Mouse (Mus musculus) lung, postnatal 0 days (tissue): Measurements from ENCODE around the gene Muc3. TPM values are rescaled to one million over a fixed set of nuclear protein-coding genes. Genes with fewer than 3 reads are reported as not detected.
A peak's percentile ranks its signal among the peaks of the same experiment; 100 is the strongest.

Experiments
- ATAC-seq: fragments of 200-750 bp; cut with Nextera tagmentation; 2 replicates; pipeline ENCODE4 v1.8.0; 2017; ENCODE audit warnings: moderate library complexity
- DNase-seq: peaks from one replicate; pipeline ENCODE4 v3.0.0-alpha.2; 2016; ENCODE audit warnings: low spot score
- H3K27ac ChIP-seq: fragments of 300-500 bp; sonication (generic); 2 replicates; pipeline ENCODE4 v1.5.1; 2014; ENCODE audit warnings: antibody characterized with exemption, mild to moderate bottlenecking, low read length, mixed read lengths
- H3K27me3 ChIP-seq: fragments of 300-500 bp; sonication (generic); replicated peaks from 2 replicates; pipeline ENCODE4 v1.6.1; 2014; ENCODE audit warnings: low read length, mixed read lengths; ENCODE audit not compliant: insufficient read depth
- H3K36me3 ChIP-seq: fragments of 300-500 bp; sonication (generic); 2 replicates; pipeline ENCODE4 v1.6.1; 2014; ENCODE audit warnings: low read length, mixed read lengths; ENCODE audit not compliant: insufficient read depth
- H3K4me1 ChIP-seq: fragments of 300-500 bp; sonication (generic); 2 replicates; pipeline ENCODE4 v1.6.1; 2014; ENCODE audit warnings: antibody characterized with exemption, low read depth, low read length, mixed read lengths; ENCODE audit not compliant: insufficient read depth
- H3K4me2 ChIP-seq: fragments of 300-500 bp; sonication (generic); replicated peaks from 2 replicates; pipeline ENCODE4 v1.6.1; 2014; ENCODE audit warnings: low read depth, mild to moderate bottlenecking, low read length, moderate library complexity, mixed read lengths
- H3K4me3 ChIP-seq: fragments of 300-500 bp; sonication (generic); 2 replicates; pipeline ENCODE4 v1.5.1; 2014; ENCODE audit warnings: low read depth, low read length
- H3K9ac ChIP-seq: fragments of 300-500 bp; sonication (generic); replicated peaks from 2 replicates; pipeline ENCODE4 v1.6.1; 2014; ENCODE audit warnings: low read depth, mild to moderate bottlenecking
- H3K9me3 ChIP-seq: fragments of 300-500 bp; sonication (generic); 2 replicates; pipeline ENCODE4 v1.6.1; 2016; ENCODE audit warnings: low read length, mixed read lengths
- CTCF ChIP-seq: IDR thresholded peaks from 2 replicates; pipeline ENCODE4 v1.5.1; 2016; ENCODE audit warnings: antibody characterized with exemption, mild to moderate bottlenecking
- EP300 ChIP-seq: IDR thresholded peaks from 2 replicates; pipeline ENCODE4 v1.6.1; 2016; ENCODE audit warnings: antibody characterized with exemption, mild to moderate bottlenecking, control low read depth
- WGBS: fragments of 180-500 bp; shearing (Covaris S2); extraction: QIAGEN DNeasy Blood & Tissue Kit; methylation state at CpG from one replicate; pipeline ENCODE4 v1.1.7; 2014; 5-methylcytosine and 5-hydroxymethylcytosine counted together
- polyA plus RNA-seq: library from polyadenylated mRNA; unstranded; fragments of >200 nt; fragmentation: Nextera tagmentation; extraction: Ambion mirVana; gene quantifications from 2 replicates; pipeline ENCODE4 v1.2.1, GENCODE M21; 2015

The Muc3 gene
- polyA plus RNA-seq, 1 experiment from 2014 or later = not detected

GRCm38 (mm10) chr5:137108111-137108510 is 41.0 kb downstream of the Muc3 start:
- Histone ChIP-seq H3K27me3 (no peaks in the 10 kb centered on the region), H3K4me3 (no peak overlapping the region), H3K36me3 (peaks cover 3% of the 10 kb centered on the region), H3K4me1 (peaks cover 2% of the 10 kb centered on the region; the same call in 1 of the 2 replicates), H3K4me2 (no peak overlapping the region), H3K27ac (no peak overlapping the region), H3K9me3 (no peaks in the 10 kb centered on the region), H3K9ac (no peak overlapping the region)
- 62% methylated on average over 6 of the region's 6 CpGs for WGBS
- ATAC-seq (no peak), DNase-seq (no peak)
- TF ChIP-seq CTCF (no peak), EP300 (no peak)

- WGBS = 70% methylated on average over 8 of the region's 8 CpGs
- Histone ChIP-seq H3K27ac (no peak overlapping the region), H3K9me3 (no peaks in the 10 kb centered on the region), H3K4me1 (peaks cover 2% of the 10 kb centered on the region; the same call in 1 of the 2 replicates), H3K4me2 (no peak overlapping the region), H3K9ac (no peak overlapping the region), H3K36me3 (no peaks in the 10 kb centered on the region), H3K27me3 (no peaks in the 10 kb centered on the region), H3K4me3 (no peak overlapping the region)
- TF ChIP-seq CTCF (no peak), EP300 (no peak)
- no peak for DNase-seq
- no peak for ATAC-seq
Measured at GRCm38 (mm10) chr5:137107670-137108069, 41.5 kb downstream of the Muc3 start.

GRCm38 (mm10) chr5:137107024-137107423 is 42.1 kb downstream of the Muc3 start:
- peak overlapping the region; percentile 14; the same call in 1 of the 2 replicates for H3K4me2 ChIP-seq
- 3% methylated on average over 6 of the region's 6 CpGs for WGBS

GRCm38 (mm10) chr5:137106434-137106833 is 42.7 kb downstream of the Muc3 start:
- WGBS = 63% methylated on average over 4 of the region's 4 CpGs
- Histone ChIP-seq H3K36me3 (no peaks in the 10 kb centered on the region), H3K27me3 (no peaks in the 10 kb centered on the region), H3K27ac (no peak overlapping the region), H3K4me1 (peaks cover 2% of the 10 kb centered on the region; the same call in 1 of the 2 replicates), H3K9me3 (no peaks in the 10 kb centered on the region), H3K9ac (no peak overlapping the region), H3K4me2 (peak overlapping the region; percentile 14; the same call in 1 of the 2 replicates), H3K4me3 (no peak overlapping the region)
- peak; percentile 37 for ATAC-seq
- TF ChIP-seq EP300 = no peak
- peak; percentile 63 for DNase-seq

More at GRCm38 (mm10) chr5:137107024-137107423, 42.1 kb downstream of the Muc3 start:
- ATAC-seq = peak; percentile 61
- Histone ChIP-seq H3K36me3 (no peaks in the 10 kb centered on the region), H3K27ac (no peak overlapping the region), H3K27me3 (no peaks in the 10 kb centered on the region), H3K9me3 (no peaks in the 10 kb centered on the region), H3K4me1 (peaks cover 2% of the 10 kb centered on the region; the same call in 1 of the 2 replicates), H3K4me3 (no peak overlapping the region), H3K9ac (no peak overlapping the region)
- DNase-seq = peak; percentile 89
- peak; percentile 37; the same call in 1 of the 2 replicates for TF ChIP-seq EP300
- peak; percentile 94 for TF ChIP-seq CTCF

- no peak overlapping the region for H3K4me2 ChIP-seq
- no peaks in the 10 kb centered on the region for H3K9me3 ChIP-seq
- TF ChIP-seq CTCF = peak; percentile 9; the same call in 1 of the 2 replicates
- no peak for TF ChIP-seq EP300
- no peak overlapping the region for H3K4me3 ChIP-seq
- no peaks in the 10 kb centered on the region for H3K36me3 ChIP-seq
- H3K9ac ChIP-seq = no peak overlapping the region
- no peaks in the 10 kb centered on the region for H3K27me3 ChIP-seq
- WGBS = 81% methylated on average over 2 of the region's 2 CpGs
- H3K4me1 ChIP-seq = no peaks in the 10 kb centered on the region
- no peak for ATAC-seq
- no peak overlapping the region for H3K27ac ChIP-seq
- no peak for DNase-seq
Measured at GRCm38 (mm10) chr5:137103969-137104368, 45.2 kb downstream of the Muc3 start.

GRCm38 (mm10) chr5:137102575-137103522 is 46.3 kb downstream of the Muc3 start:
- DNase-seq (peak; percentile 72), ATAC-seq (peak; percentile 63)
- no peaks in the 10 kb centered on the region for H3K9me3 ChIP-seq
- no peak overlapping the region for H3K4me2 ChIP-seq
- no peaks in the 10 kb centered on the region for H3K4me1 ChIP-seq
- H3K27me3 ChIP-seq = no peaks in the 10 kb centered on the region
- H3K4me3 ChIP-seq = no peak overlapping the region
- no peaks in the 10 kb centered on the region for H3K36me3 ChIP-seq
- TF ChIP-seq EP300 (peak; percentile 33; the same call in 1 of the 2 replicates), CTCF (no peak)
- WGBS = 55% methylated on average over 28 of the region's 28 CpGs
- no peak overlapping the region for H3K27ac ChIP-seq
- no peak overlapping the region for H3K9ac ChIP-seq
